In genomic region chr6:91708919-91709318, GRCm38 (mm10) we compare ENCODE assay signal across 11 mouse cellular contexts. TPM values are rescaled to one million over a fixed set of nuclear protein-coding genes. Genes with fewer than 3 reads are reported as not detected.
DNase-seq lines count a peak whose midpoint lies in the region; ATAC-seq and TF ChIP-seq lines count a peak whose summit lies in the region.
"Had no signal": no experiment of that assay in that cellular context is flagged by ENCODE, and none has a peak within 500 bp of the region (broad histone marks: within the 10 kb centered on the region; RNA-seq: fewer than 3 reads in every experiment).

No protein-coding gene starts in this region.

- H3K79me2 ChIP-seq in liver, adult 2 months (ENCODE audit: control insufficient read depth, insufficient read depth, low read length): peaks cover 32% of the 10 kb centered on the region

- TF ChIP-seq EP300 in ES-Bruce4 (IDR thresholded peaks at IDR 0.05; ENCODE audit: insufficient read depth, low read depth, low read length): no peak

- DNase-seq in cerebellum, adult 2 months: no peak
- no peak for DNase-seq in cerebellum, adult 9-11 months
- DNase-seq in liver, adult 2 months (ENCODE audit: extremely low read depth, low read depth, low spot score): no peak
- no peak for DNase-seq in liver, embryonic 11.5 days (ENCODE audit: low spot score)
- DNase-seq in MN1 (ENCODE audit: low spot score): no peak
- DNase-seq in urinary bladder, postnatal 25 days (ENCODE audit: low spot score): no peak

- 98% methylated on average over 2 of the region's 2 CpGs for WGBS in cerebellum, adult 2 months
- 89% methylated on average over 2 of the region's 2 CpGs for WGBS in liver, adult 2 months
- WGBS in liver, embryonic 11.5 days: 96% methylated on average over 1 of the region's 2 CpGs
- WGBS in hindbrain, embryonic 16.5 days: 72% methylated on average over 2 of the region's 2 CpGs

- H3K4me3 ChIP-seq in cerebellum, adult 2 months (replicated peaks; ENCODE audit: insufficient read depth, low read depth, low read length): no peak overlapping the region
- no peak overlapping the region for H3K4me3 ChIP-seq in liver, adult 2 months (ENCODE audit: insufficient read depth, low read depth, low read length)
- H3K4me3 ChIP-seq in liver, embryonic 11.5 days (ENCODE audit: low read depth, low read length): no peak overlapping the region
- H3K4me3 ChIP-seq in ES-Bruce4 (ENCODE audit: low read depth, low read length): no peak overlapping the region
- H3K4me3 ChIP-seq in hindbrain, embryonic 16.5 days (ENCODE audit: low read length): no peak overlapping the region
- H3K4me3 ChIP-seq: limb, embryonic 12.5 days had no signal

- H3K27me3 ChIP-seq in cerebellum, adult 2 months (ENCODE audit: control insufficient read depth, insufficient read depth, low read length): no peaks in the 10 kb centered on the region
- H3K27me3 ChIP-seq in liver, adult 2 months (ENCODE audit: control insufficient read depth, insufficient read depth, low read length): no peaks in the 10 kb centered on the region
- no peaks in the 10 kb centered on the region for H3K27me3 ChIP-seq in liver, embryonic 11.5 days (replicated peaks; ENCODE audit: control insufficient read depth, insufficient read depth, low read length)
- no peaks in the 10 kb centered on the region for H3K27me3 ChIP-seq in ES-Bruce4 (ENCODE audit: control insufficient read depth, insufficient read depth, low read length, poor library complexity, severe bottlenecking)
- no peaks in the 10 kb centered on the region for H3K27me3 ChIP-seq in hindbrain, embryonic 16.5 days (replicated peaks; ENCODE audit: control insufficient read depth, insufficient read depth, low read length)
- H3K27me3 ChIP-seq: limb, embryonic 12.5 days had no signal

- no peak overlapping the region for H3K27ac ChIP-seq in cerebellum, adult 2 months (ENCODE audit: insufficient read depth, low read length)
- no peak overlapping the region for H3K27ac ChIP-seq in liver, adult 2 months (replicated peaks; ENCODE audit: insufficient read depth, low read depth, low read length)
- no peak overlapping the region for H3K27ac ChIP-seq in liver, embryonic 11.5 days (ENCODE audit: low read depth, low read length)
- H3K27ac ChIP-seq in ES-Bruce4 (ENCODE audit: insufficient read depth, low read length): no peak overlapping the region
- H3K27ac ChIP-seq in hindbrain, embryonic 16.5 days (ENCODE audit: low read depth, low read length): peak overlapping the region; percentile 79
- H3K27ac ChIP-seq: limb, embryonic 12.5 days had no signal

- no peaks in the 10 kb centered on the region; the same call in 1 of the 2 replicates for H3K9me3 ChIP-seq in liver, embryonic 11.5 days (ENCODE audit: control insufficient read depth, low read length)
- no peaks in the 10 kb centered on the region for H3K9me3 ChIP-seq in ES-Bruce4 (replicated peaks; ENCODE audit: control insufficient read depth, insufficient read depth, low read length, poor library complexity, severe bottlenecking)
- H3K9me3 ChIP-seq in hindbrain, embryonic 16.5 days (ENCODE audit: control insufficient read depth, low read length): no peaks in the 10 kb centered on the region

- ATAC-seq in liver, embryonic 11.5 days (replicated peaks; ENCODE audit: low FRiP score): no peak
- ATAC-seq in hindbrain, embryonic 16.5 days: no peak
- ATAC-seq: intestine, embryonic 16.5 days had no signal

- H3K4me2 ChIP-seq in liver, embryonic 11.5 days: no peak overlapping the region
- no peak overlapping the region for H3K4me2 ChIP-seq in hindbrain, embryonic 16.5 days (ENCODE audit: low read length)
- H3K4me2 ChIP-seq: heart, embryonic 11.5 days; limb, embryonic 12.5 days had no signal

- no peaks in the 10 kb centered on the region for H3K36me3 ChIP-seq in liver, adult 2 months (ENCODE audit: control insufficient read depth, insufficient read depth, low read length)
- peaks cover 22% of the 10 kb centered on the region for H3K36me3 ChIP-seq in liver, embryonic 11.5 days (ENCODE audit: control insufficient read depth, insufficient read depth, low read length)
- peaks cover 4% of the 10 kb centered on the region for H3K36me3 ChIP-seq in ES-Bruce4 (ENCODE audit: control insufficient read depth, insufficient read depth, low read length, poor library complexity, severe bottlenecking)
- peaks cover 5% of the 10 kb centered on the region; the same call in 1 of the 2 replicates for H3K36me3 ChIP-seq in hindbrain, embryonic 16.5 days (ENCODE audit: control insufficient read depth, insufficient read depth, low read length)

- peak; percentile 14; the same call in 1 of the 2 replicates for TF ChIP-seq CTCF in cerebellum, adult 2 months (IDR thresholded peaks at IDR 0.05; ENCODE audit: borderline replicate concordance, insufficient read depth, low read depth, low read length)
- peak; percentile 36 for TF ChIP-seq CTCF in liver, adult 2 months (IDR thresholded peaks at IDR 0.05; ENCODE audit: low read depth, low read length)
- TF ChIP-seq CTCF in ES-Bruce4 (IDR thresholded peaks at IDR 0.05; ENCODE audit: low read depth, low read length): peak; percentile 21

- H3K4me1 ChIP-seq in cerebellum, adult 2 months (ENCODE audit: control insufficient read depth, insufficient read depth, low read length): peaks cover 15% of the 10 kb centered on the region; the same call in 1 of the 2 replicates
- H3K4me1 ChIP-seq in liver, adult 2 months (ENCODE audit: control insufficient read depth, insufficient read depth, low read length): peaks cover 46% of the 10 kb centered on the region
- peaks cover 35% of the 10 kb centered on the region for H3K4me1 ChIP-seq in liver, embryonic 11.5 days (replicated peaks; ENCODE audit: control insufficient read depth, insufficient read depth, low read length)
- H3K4me1 ChIP-seq in ES-Bruce4 (ENCODE audit: control insufficient read depth, insufficient read depth, low read length): peaks cover 12% of the 10 kb centered on the region
- H3K4me1 ChIP-seq in hindbrain, embryonic 16.5 days (ENCODE audit: control insufficient read depth, insufficient read depth, low read depth, low read length): peaks cover 41% of the 10 kb centered on the region

- no peak overlapping the region for H3K9ac ChIP-seq in liver, adult 2 months (ENCODE audit: low read depth, low read length)
- no peak overlapping the region for H3K9ac ChIP-seq in liver, embryonic 11.5 days (ENCODE audit: low read depth, low read length)
- H3K9ac ChIP-seq in ES-Bruce4 (ENCODE audit: low read depth, poor library complexity, severe bottlenecking): no peak overlapping the region
- no peak overlapping the region for H3K9ac ChIP-seq in hindbrain, embryonic 16.5 days (ENCODE audit: low read depth, low read length)
- H3K9ac ChIP-seq: limb, embryonic 12.5 days had no signal

- TF ChIP-seq POLR2A in cerebellum, adult 2 months (IDR thresholded peaks at IDR 0.05; ENCODE audit: borderline replicate concordance, insufficient read depth, low read length): no peak
- no peak for TF ChIP-seq POLR2A in liver, adult 2 months (IDR thresholded peaks at IDR 0.05; ENCODE audit: extremely low read depth, insufficient read depth, low read length)
- no peak for TF ChIP-seq POLR2A in ES-Bruce4 (IDR thresholded peaks at IDR 0.05; ENCODE audit: insufficient read depth, low read length)

RNA-seq across cellular contexts. Expression of gene Slc6a6, which starts 25.1 kb away (rescaled TPM):
- 73.3 and 79.3 TPM in 2 replicates for polyA plus RNA-seq in cerebellum, adult 2 months (2012; rRNA removed)
- 34.8 and 66.5 TPM in 2 replicates for total RNA-seq in liver, adult 2 months (2014; rRNA removed)
- 89.0 and 96.5 TPM in 2 replicates for polyA plus RNA-seq in liver, adult 2 months (2012; rRNA removed)
- 30.3 and 33.2 TPM in 2 replicates for polyA plus RNA-seq in liver, embryonic 11.5 days (2014; fragmentation: Nextera tagmentation; extraction: Ambion mirVana)
- 109 and 114 TPM in 2 replicates for polyA plus RNA-seq in ES-Bruce4 (2011; ENCODE audit: insufficient read depth, insufficient read length, low read depth, missing spikeins)
- 108 TPM in 2 replicates for polyA plus RNA-seq in hindbrain, embryonic 16.5 days (2015; fragmentation: Nextera tagmentation; extraction: Ambion mirVana)
